Mouse (Mus musculus): ENCODE measurements around the gene Pla2g3.
A peak's percentile ranks its signal among the peaks of the same experiment; 100 is the strongest.

The Pla2g3 gene

DNA sequence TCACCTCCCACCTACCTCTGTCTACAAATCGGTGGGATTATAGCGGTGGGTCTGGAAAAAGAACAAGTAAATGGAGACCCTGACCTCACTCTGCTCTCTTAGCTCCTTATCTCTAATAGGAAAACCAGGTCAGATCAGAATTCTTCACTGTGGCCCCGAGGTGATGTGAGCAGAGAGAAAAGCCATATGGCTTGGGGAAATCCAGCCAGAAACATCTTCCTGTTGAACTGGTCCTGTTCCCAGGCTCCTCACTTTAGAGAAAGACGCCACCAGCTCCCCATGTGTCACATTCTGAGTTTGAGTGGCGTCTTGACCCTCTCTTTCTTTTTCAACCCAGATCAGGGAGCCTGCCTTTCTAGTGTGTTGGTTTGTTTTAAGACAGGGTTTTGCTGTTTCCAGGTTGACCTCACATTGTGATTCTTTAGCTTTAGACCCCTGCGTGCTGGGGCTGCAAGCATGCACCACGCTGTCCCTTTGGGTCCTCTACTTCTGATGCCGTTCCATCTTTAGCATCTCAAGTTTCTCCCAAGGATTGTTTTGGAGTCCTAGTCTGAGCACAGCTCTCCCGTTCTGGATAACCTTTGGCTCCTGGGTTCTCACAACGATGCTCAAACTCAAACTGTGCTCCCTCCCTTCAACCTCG, 31.8 kb downstream of the Pla2g3 start:
- no peak for DNase-seq (ENCODE audit: low spot score in 2 of 2)

DNA sequence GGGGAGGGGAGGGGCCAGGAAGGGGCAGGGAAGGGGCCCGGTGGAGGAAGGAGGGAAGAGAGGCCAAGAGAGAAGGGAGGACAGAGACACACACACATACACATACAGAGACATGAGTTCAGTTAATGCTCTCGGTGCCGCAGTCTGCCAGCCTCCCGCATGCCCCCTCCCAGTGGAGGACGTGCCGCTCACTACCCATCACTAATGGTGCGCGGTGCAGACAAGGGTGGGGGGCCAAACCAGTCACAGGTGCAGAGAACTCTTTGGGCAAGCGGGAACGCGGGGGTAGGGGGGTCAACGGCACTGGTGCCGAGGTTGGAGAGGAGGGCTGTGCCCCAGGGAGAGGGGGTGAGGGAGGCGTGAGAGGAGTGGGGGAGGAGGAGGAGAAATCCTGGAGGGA, 32.8 kb downstream of the Pla2g3 start:
- DNase-seq (ENCODE audit: low spot score in 2 of 2), result no peak

DNA sequence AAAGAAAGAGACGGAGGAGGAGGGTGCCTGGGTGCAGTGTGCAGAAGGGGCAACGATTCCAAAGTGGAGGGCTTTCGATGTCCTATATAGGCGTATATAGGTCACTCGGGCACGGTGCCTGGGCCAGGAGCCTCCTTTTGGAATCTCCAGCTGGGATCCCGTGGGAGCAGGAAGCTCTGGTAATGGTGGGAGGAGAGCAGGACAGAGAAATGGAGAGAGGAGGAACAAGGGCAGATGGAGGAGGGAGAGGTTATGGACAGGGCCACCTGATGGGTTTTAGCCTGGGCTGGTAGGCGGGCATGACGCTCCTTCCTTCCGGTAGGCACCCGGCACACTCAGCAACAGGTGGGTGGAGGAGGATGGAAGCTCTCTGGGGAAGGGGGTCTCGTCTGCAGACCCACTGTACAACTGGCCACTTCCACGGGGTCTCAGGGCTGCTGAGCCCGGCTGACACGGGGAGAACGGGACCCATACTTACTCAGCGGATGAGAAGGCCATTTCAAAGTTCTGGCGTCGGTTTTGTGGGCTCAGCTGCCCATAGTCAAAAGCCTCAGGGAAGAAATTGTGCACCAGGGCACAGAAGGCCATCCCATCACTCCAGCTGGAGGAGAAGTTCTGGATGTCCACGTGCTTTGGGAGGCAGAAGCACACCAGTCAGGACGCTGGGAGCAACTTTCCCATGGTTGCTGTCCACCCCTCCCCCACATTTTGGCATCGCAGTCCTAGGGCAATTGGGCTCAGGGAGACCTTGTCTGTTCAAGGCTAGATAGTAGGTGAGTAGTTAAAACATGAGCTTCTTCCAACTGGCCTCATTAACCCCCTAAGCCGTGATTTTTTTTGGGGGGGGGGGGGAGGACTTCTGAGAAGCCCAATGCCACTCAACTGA, 33.5 kb downstream of the Pla2g3 start:
- DNase-seq (ENCODE audit: low spot score in 2 of 2), result no peak

DNA sequence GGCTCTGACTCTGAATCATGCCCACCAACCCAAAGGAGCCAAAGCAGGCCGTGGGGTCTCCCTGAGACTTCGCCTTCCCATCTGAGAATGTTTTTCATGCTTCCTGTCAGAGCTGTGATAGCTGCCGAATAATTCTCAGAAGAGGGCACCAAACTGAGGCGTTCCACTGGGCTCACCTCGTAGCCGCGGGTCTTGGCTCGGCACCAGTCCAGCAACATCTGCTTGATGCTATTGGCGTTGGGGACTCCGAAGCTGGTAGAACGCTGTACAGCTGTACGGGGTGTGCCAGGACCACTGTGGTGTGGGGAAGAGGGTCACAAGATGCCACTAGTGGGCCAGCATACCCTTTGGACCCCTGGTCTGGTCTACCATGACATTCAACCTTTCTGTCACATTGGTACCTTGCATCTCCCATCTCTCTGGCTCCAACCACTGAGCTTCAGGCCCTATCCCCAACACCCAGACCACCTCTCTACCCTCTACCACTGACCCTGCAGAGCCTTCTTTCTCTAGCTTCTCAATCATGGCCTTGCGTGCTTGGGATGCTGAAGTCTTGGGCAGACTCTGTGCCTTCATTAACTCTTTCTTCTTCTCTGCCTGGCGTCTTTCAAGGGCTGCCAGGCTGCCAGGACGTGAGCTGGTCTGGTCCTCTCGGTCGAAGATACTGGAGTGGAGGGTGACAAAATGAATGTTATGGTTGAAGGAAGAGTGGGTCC, 34.4 kb downstream of the Pla2g3 start:
- no peak for DNase-seq (ENCODE audit: low spot score in 2 of 2)

DNA sequence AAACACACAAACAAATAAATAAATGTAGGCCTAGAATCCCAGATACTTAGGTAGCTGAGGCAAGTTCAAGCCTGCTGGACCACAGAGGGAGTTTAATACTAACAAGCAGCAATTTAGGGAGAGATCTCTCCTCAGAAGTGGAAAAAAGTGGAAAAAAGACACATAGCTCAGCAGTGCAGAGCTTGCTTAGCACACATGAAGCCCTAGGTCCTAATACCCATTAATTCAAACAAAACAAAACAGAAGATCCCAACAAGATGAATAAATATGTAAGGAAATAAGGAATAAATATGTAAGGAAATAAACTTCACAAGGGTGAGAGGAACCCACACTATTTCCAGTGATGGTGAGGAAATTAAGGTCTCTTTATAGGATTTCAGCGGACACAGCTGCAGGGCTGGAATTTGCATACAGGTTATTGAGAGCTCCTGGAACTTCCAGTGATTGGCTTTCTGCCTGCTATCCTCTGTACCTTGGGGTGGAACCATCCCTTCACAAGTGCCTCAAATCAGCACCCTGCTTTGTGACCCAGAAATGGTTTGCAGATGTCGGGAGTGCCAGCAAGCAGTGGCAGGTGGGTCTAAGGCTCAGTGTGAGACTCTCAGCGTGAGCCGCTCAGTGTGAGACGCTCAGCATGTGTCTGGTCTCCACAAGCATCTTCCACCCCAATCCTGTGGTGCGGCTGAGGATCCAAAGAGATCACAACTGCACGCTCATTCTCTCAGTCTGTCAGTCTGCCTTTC, 35.9 kb downstream of the Pla2g3 start:
- DNase-seq (ENCODE audit: low spot score in 2 of 2), result no peak

DNA sequence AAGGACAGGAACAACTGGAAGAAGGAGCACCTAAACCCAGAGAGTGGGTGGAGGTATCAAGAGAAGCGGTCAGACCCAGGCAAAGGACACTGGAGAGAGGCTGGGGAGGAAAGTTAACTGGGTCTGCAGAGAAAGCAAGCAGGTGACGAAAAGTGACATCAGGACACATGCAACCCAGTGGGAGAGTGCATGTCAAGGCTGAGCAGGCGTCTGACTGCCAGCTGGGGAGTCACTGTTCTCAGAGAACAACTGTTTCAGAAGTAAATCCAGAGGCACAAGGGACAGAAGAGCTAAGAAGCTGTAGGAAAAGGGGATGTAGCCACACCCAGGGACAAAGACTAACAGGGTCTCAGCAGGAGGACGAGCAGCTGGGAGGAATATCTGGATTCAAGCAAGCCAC, 37.5 kb downstream of the Pla2g3 start:
- no peak for DNase-seq (ENCODE audit: low spot score in 2 of 2)

DNA sequence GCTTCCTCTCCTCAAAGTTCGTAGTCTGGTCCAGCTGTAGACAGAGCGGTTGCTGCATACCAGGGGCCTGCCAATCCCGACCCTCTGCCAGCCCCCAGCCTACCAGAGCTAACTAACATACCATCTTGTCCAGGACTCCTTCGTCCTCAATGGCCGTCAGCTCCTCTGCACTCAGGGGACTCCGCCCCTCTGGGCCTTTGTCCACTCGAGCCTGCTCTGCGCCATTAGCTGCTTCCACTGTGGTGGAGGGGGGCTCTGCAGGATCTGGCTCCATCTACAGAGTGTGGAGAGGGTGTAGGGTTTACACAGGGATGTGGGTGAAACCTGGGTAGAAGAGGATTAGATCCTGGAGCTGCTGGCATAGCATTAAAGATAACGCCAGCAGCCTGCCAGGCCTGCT, 38.1 kb downstream of the Pla2g3 start:
- no peak for DNase-seq (ENCODE audit: low spot score in 2 of 2)

DNA sequence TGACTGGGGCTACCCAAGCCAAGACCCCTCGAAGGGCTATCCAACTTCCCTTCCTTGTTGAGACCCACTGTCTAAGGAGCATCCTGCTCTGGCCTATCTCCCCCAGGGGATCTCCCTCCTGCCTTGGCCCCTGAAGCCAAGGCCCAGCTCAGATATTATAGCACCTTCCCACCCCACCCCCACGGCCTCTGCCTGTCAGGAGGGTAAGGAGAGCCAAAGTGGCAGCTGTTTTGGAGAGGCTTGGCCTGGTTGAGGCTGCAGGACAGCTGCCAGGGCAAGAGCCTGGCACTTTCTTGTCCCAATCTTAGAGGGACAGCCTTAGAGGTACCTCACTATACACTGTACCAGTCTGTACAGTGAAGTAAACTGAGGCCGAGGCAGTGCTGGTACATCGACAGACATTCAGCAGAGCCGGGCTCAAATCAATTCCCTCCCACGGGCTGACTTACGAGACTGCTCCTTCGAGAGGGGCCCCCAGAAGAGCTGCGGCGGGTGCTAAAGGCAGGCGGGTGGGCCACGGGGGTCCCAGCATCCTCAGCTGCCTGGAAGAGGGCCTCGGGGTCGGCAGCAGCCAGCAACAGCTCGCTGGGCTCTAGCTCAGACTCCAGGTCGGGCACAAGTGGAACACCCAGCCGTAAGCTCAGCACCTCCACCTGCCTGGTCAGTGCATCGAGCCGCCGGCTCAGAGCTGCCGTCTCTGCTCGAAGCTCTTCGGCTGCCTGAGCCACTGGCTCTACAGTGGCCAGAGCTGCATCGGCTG, 39.1 kb downstream of the Pla2g3 start:
- DNase-seq (ENCODE audit: low spot score in 2 of 2), result peak in 1 of 2 experiments; percentile 56

DNA sequence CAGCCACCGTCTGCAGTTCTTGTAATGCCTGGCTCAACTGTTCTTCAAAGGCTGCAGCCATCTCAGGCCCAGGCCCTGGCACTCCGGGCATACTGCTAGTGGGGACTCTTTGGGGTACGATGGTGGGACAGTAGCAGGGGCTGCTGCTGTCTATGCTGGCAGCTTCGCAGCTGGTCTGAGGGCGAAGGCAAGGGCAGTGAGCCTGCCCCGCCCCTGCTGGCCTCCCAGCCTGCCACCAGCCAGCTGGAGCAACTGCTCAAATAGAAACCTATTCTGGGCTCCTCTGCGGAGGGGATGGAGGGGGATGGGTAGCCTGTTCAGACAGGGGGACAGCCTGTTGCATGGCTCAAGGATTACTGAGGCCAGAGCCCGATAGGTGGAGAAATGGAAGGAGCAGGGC, 39.7 kb downstream of the Pla2g3 start:
- no peak for DNase-seq (ENCODE audit: low spot score in 2 of 2)

DNA sequence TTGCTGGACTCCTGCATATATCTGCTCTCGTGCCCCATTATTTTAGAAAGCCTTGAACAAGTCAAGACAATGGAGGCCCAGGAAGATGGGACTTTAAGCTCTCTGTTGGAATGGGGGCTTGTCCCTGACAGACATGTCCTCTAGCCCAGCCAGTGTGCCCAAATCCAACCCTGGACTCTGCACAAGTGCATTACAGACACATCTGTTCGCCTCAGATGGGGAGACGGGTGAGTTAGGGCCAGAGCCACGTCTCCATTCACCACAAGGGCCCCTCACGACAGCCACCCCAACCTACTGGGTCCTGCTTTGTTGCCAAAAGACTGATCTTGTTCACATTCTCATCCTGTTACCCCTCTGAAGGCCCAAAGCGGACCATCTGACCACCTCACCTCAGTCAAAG, 40.1 kb downstream of the Pla2g3 start:
- DNase-seq (ENCODE audit: low spot score in 2 of 2), result no peak

DNA sequence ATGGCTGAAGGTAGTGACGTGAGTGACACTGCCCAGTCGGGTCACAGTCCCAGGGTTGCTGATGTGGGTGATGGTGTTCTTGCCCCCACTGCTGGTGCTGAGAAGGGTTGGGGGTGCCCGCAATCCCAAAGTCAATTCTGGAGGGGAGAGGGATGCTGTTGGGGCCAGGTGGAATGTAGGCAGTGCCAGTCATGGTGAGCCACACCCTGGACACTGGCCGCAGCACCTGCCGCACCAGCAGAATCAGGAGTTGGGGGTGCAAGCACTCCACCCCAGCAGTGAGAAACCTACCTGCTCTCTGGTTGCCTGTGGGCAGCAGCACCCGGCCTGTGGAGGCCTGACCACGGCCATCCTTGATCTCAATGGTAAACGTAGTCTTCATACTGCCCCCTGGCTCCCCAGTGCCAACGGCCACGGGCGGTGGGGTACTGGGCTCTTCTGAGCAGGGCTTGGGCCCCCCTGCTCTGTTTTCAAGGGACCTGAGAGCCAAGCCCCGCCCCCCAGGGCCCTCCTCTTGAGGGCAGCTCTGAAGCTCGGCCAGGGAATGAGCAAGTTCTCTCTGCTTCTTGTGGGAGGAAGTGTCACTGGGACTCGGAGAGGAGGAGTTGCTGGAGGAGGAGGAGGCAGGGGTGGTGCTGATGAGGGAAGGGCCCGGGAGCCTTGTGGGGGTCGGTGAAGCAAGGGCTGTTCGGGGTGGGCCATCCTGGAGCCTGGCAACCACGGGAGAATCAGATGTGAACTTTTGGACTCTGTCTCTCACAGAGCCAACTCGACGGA, 41.6 kb downstream of the Pla2g3 start:
- no peak for DNase-seq (ENCODE audit: low spot score in 2 of 2)

DNA sequence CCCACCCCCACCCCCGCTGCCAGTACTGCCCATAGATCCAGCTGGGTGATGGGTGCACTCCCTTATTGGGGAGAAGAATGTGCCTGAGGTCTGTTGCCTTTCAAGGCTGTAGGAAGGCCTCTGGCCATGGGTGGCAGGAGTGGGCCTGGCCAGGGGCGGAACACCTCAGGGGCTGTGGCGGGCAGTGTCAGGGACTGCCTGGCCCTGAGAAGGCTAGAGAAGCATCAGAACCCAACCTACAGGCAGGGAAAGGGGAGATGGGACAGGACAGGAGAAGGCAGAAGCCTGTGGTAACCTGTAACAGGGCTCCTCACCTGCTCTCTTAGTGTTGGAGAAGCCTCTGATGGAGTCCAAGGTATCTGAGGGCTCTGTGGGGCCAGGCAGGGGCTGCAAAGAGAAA, 42.6 kb downstream of the Pla2g3 start:
- no peak for DNase-seq (ENCODE audit: low spot score in 2 of 2)

DNA sequence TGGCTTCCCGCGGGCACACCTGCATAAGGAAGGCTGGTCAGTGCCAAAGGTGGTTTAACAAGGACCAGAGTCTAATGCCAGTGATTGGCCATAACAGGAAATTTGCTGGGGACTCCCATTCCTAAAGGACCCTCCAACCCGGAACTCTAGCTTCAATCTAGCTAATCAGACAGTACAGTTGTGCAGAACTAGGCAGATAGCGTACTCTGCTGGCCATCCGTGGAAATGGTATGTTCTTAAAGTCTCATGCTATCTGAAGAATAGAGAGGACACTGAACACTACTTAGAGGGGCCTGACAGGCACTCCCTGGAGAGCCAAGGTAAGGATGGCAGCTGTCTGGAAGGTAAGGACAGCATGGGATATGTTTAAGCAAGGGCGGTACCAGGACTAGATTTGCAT, 43.5 kb downstream of the Pla2g3 start:
- peak in 1 of 2 experiments; percentile 55 for DNase-seq (ENCODE audit: low spot score in 2 of 2)

DNA sequence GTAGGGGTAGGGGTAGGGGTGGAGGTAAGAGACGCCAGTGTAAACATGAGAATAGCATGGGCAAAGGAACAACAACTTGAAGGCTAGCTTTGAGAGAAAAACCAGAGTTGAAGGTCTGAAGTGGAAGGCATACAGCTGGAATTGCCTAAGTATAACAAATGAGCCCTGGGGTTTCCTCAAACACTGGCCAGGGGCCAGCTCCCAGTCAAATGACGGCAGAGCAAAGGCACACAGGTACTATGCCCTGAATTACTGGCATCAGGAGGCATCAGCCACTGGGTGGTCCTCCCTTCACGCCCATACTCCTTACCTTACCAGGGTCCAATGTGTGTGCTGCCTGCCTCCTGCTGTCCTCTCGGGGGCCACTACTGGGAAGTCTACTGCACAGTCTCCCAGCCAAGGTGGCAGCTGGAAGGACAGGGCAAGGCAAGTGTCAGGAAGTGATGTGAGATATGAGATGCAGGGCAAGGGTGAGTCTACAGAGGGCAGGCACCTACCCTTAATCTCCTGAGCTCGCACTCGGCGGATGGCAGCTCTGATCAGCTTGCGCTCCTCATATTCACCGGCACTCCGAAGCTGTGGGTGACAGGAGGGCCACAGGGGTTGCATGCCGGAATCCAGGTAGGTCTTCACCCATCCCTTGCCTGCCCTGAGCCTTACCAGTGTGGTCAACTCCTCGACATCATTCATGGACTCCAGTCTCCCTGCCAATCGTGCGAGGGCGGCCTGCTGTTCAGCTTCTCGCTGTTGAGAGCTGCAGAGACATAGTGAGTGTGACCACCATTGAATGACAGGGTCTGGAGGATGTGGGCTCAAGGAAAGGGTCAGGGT, 44.2 kb downstream of the Pla2g3 start:
- no peak for DNase-seq (ENCODE audit: low spot score in 2 of 2)

DNA sequence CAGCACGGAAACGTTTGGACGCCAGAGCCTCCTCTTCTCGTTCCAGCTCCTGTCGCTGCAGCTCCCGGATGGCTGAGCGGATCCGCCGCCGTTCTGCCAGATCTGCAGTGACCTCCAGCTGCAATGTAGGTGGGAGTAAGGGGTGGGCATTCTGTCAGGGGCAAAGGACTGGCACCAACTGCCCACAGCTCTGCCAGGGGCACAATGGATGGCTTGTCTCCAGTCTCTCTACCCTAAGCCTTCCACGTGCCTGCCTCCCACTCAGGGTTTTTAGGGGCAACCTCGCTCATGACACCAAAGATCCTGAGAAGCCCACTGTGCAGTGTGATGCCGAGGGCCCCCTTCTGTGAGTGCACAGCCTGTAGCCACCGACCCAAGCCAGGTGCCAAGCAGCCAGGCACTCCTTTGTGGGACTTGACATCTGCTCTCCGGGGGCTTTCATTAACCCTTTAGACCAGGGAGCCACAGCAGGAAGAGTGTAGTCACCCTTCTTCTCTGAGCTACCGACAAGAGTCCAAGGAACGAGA, 45.4 kb downstream of the Pla2g3 start:
- DNase-seq (ENCODE audit: low spot score in 2 of 2), result no peak

DNA sequence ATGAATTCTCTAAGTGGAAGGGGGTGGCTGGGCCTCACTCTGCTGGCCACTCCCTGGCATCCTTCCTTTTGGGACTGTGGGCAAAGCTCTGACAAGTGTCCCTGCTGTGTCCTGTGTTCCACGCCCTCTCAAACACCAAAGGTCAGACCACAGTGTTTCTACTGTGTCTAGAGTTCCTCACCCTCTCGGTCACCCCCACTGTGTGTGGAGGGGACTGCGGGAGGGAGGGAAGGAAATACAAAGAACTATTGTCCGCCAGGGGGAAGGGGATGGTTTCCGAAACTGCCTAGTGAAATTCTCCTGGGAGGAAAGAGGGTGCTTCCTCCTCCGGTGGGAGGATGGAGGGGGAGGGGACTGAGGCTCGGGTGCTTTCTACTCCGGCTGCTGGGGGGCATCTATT, 46.9 kb downstream of the Pla2g3 start:
- DNase-seq (ENCODE audit: low spot score in 2 of 2), result no peak

DNA sequence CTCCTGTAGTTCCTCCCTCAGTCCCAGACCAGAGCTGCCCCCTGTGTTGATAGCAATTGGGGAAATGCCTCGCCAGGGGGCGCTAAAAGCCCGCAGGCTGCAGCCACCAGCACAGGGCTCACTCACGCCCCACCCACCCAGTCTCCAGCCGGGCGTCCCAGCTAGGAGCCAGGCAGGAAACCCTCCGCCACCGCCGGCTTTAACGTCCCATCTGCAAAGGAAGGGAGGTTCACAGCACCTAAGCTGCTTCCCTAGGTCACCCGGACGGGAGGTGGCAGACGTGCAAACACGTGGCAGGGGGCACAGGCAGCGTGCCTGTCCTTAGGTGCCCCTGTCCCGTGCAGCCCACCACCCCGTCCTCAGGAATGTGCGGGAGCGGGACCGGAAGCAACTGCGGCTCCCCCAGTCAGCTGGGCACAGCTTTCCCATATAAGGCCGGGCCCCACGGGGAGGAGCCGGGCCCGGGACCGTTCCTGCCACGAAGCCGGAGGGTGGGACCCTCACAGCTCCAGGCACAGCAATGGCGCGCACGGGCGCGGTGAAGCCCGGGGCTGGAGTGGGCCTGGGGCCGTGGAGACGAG, 47.4 kb downstream of the Pla2g3 start:
- peak; percentile 95 to 98 for DNase-seq (ENCODE audit: low spot score in 2 of 2)

DNA sequence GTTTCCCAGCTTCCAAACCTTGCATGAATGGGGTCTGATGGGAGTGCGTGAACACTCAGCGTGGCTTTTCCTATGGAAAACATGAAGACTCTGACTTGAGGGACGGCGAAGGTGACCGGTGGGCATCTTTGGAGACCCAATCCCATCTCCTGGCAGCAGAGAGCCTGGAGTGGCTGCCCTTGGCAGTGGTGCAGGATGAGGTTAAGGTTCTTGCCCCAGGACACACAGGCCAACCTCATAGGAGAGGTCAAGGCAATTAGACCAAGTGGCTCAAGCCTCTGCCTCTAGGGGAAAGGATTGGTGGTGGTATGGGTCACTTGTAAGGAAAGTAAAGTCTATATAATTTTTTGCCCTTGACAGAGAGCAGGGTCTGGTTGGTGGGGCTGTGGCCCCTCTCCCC, 48.0 kb downstream of the Pla2g3 start:
- no peak for DNase-seq (ENCODE audit: low spot score in 2 of 2)

DNA sequence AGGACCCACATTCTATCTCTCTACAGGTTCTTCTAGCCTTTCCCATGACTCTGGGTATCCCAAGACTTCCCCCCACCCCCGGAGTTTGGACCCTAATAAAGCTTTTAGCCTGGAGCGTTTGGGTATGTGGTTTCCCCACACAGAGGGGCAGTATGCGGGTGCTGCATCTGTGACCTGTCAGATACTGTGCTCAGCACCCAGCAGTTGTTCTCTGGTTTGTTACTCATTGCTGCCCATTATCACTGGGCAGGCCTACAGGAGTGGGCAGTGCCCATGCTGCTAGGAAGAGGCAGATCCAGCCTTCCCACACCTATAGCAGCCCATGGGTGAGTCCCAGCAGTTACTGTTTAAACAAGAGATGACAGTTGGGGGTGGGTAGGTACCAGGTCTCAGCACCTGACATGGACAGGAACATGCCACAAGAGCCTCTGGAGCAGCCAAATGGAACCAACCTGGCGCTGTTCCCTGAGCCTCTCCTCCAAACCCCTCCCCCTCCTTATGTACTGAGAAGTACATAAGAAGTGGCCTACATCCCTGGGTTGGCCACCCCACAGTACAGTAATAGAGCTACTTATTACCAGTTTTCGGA, 48.8 kb downstream of the Pla2g3 start:
- DNase-seq (ENCODE audit: low spot score in 2 of 2), result no peak
